Mouse (Mus musculus) megakaryocyte, embryonic 14.5 days (primary cell): Measurements from ENCODE around the gene Wdfy1.

Source experiments
- FLI1 ChIP-seq: IDR thresholded peaks from 2 replicates; pipeline ENCODE4 v1.6.1; 2012; ENCODE audit warnings: low read length, inconsistent platforms, mixed read lengths
- GATA1 ChIP-seq: IDR thresholded peaks from 3 replicates; pipeline ENCODE4 v1.6.1; 2012; ENCODE audit warnings: mixed read lengths, low read length, inconsistent platforms, borderline replicate concordance

- TF ChIP-seq FLI1 (no peak), GATA1 (no peak; the same call in 2 of the 3 replicates)
Measured at GRCm38 (mm10) chr1:79687254-79687653, 88.7 kb downstream of the Wdfy1 start.
